Comparison of ENCODE assay signal across 8 mouse cellular contexts in genomic region chr16:90187453-90187852, GRCm38 (mm10). TPM values are rescaled to one million over a fixed set of nuclear protein-coding genes. Genes with fewer than 3 reads are reported as not detected.
A peak's percentile ranks its signal among the peaks of the same experiment; 100 is the strongest.
DNase-seq lines count a peak whose midpoint lies in the region; ATAC-seq and TF ChIP-seq lines count a peak whose summit lies in the region.
"Had no signal": no experiment of that assay in that cellular context is flagged by ENCODE, and none has a peak within 500 bp of the region (broad histone marks: within the 10 kb centered on the region; RNA-seq: fewer than 3 reads in every experiment).

No protein-coding gene starts in this region.

- no peaks in the 10 kb centered on the region for H3K9me3 ChIP-seq in E14TG2a.4 (ENCODE audit: low read length)
- no peaks in the 10 kb centered on the region for H3K9me3 ChIP-seq in embryonic facial prominence, embryonic 14.5 days (ENCODE audit: control insufficient read depth, low read length)
- no peaks in the 10 kb centered on the region for H3K9me3 ChIP-seq in lung, embryonic 16.5 days (ENCODE audit: control insufficient read depth, low read length)
- H3K9me3 ChIP-seq: limb, embryonic 13.5 days had no signal

- H3K4me2 ChIP-seq in embryonic facial prominence, embryonic 14.5 days (ENCODE audit: low read depth, low read length), result no peak overlapping the region
- peak overlapping the region; percentile 22; the same call in 1 of the 2 replicates for H3K4me2 ChIP-seq in lung, embryonic 16.5 days (ENCODE audit: low read depth, low read length)
- H3K4me2 ChIP-seq: limb, embryonic 13.5 days had no signal

- no peak overlapping the region for H3K27ac ChIP-seq in embryonic facial prominence, embryonic 14.5 days (replicated peaks; ENCODE audit: low read depth, low read length)
- H3K27ac ChIP-seq in lung, embryonic 16.5 days (ENCODE audit: low read length), result no peak overlapping the region
- H3K27ac ChIP-seq: limb, embryonic 13.5 days had no signal

- H3K27me3 ChIP-seq in E14TG2a.4 (ENCODE audit: insufficient read depth, low read length), result no peaks in the 10 kb centered on the region
- no peaks in the 10 kb centered on the region for H3K27me3 ChIP-seq in embryonic facial prominence, embryonic 14.5 days (replicated peaks; ENCODE audit: control insufficient read depth, insufficient read depth, low read length)
- no peaks in the 10 kb centered on the region for H3K27me3 ChIP-seq in lung, embryonic 16.5 days (ENCODE audit: control insufficient read depth, insufficient read depth, low read depth, low read length)
- H3K27me3 ChIP-seq: limb, embryonic 13.5 days had no signal

- H3K4me1 ChIP-seq in E14TG2a.4 (replicated peaks; ENCODE audit: low read depth, low read length), result peaks cover 46% of the 10 kb centered on the region
- no peaks in the 10 kb centered on the region for H3K4me1 ChIP-seq in embryonic facial prominence, embryonic 14.5 days (ENCODE audit: control insufficient read depth, insufficient read depth, low read length)
- H3K4me1 ChIP-seq in lung, embryonic 16.5 days (replicated peaks; ENCODE audit: control insufficient read depth, insufficient read depth, low read length), result 0 out of 2 replicates have a peak, but pooled peaks cover 3% of the 10 kb centered on the region

- H3K9ac ChIP-seq in embryonic facial prominence, embryonic 14.5 days (ENCODE audit: low read depth, low read length), result no peak overlapping the region
- no peak overlapping the region for H3K9ac ChIP-seq in lung, embryonic 16.5 days (ENCODE audit: low read length)
- H3K9ac ChIP-seq: limb, embryonic 13.5 days had no signal

- 32% methylated on average over 12 of the region's 13 CpGs for WGBS in embryonic facial prominence, embryonic 14.5 days
- 22% methylated on average over 13 of the region's 13 CpGs for WGBS in lung, embryonic 16.5 days

- peak; percentile 54; the same call in 1 of the 2 replicates for ATAC-seq in embryonic facial prominence, embryonic 14.5 days (ENCODE audit: low read depth)
- peak; percentile 63 for ATAC-seq in lung, embryonic 16.5 days (ENCODE audit: low read depth)

- 0 out of 2 replicates have a peak, but pooled peaks have one; percentile 12 for TF ChIP-seq CTCF in E14TG2a.4 (conservative IDR thresholded peaks at IDR 0.05; ENCODE audit: low read length)

- no peak overlapping the region for H3K4me3 ChIP-seq in E14TG2a.4 (replicated peaks; ENCODE audit: low read length)
- no peak overlapping the region for H3K4me3 ChIP-seq in embryonic facial prominence, embryonic 14.5 days (ENCODE audit: low read depth, low read length)
- no peak overlapping the region for H3K4me3 ChIP-seq in lung, embryonic 16.5 days (ENCODE audit: low read length)
- H3K4me3 ChIP-seq: limb, embryonic 13.5 days had no signal

- DNase-seq in MEL-GATA-1-ER (ENCODE audit: extremely low read depth, low read depth), result peak; percentile 80
- DNase-seq in embryonic facial prominence, embryonic 14.5 days (ENCODE audit: low spot score), result peak; percentile 41
- peak; percentile 44 for DNase-seq in kidney, adult 18-20 months
- DNase-seq in left cerebral cortex, adult 9 months (ENCODE audit: low spot score in 2 of 2), result no peak
- no peak for DNase-seq in spleen, adult 12 weeks (ENCODE audit: low spot score)

- H3K36me3 ChIP-seq in E14TG2a.4 (ENCODE audit: insufficient read depth, low read length), result no peaks in the 10 kb centered on the region
- no peaks in the 10 kb centered on the region for H3K36me3 ChIP-seq in embryonic facial prominence, embryonic 14.5 days (ENCODE audit: control insufficient read depth, insufficient read depth, low read length)
- no peaks in the 10 kb centered on the region for H3K36me3 ChIP-seq in lung, embryonic 16.5 days (ENCODE audit: control insufficient read depth, insufficient read depth, low read length)
- H3K36me3 ChIP-seq: limb, embryonic 13.5 days had no signal

RNA-seq across cellular contexts. Expression of gene Sod1, which starts 33.1 kb away (rescaled TPM):
- polyA plus RNA-seq in embryonic facial prominence, embryonic 14.5 days (2014; fragmentation: Nextera tagmentation; extraction: Ambion mirVana), result 1,098 and 1,130 TPM in 2 replicates
- 1,312 and 1,369 TPM in 2 replicates for polyA plus RNA-seq in lung, embryonic 16.5 days (2015; fragmentation: Nextera tagmentation; extraction: Ambion mirVana)

RNA-seq across cellular contexts. Expression of gene Tiam1, which starts 43.9 kb away (rescaled TPM):
- 31.0 and 34.6 TPM in 2 replicates for polyA plus RNA-seq in embryonic facial prominence, embryonic 14.5 days (2014; fragmentation: Nextera tagmentation; extraction: Ambion mirVana)
- polyA plus RNA-seq in lung, embryonic 16.5 days (2015; fragmentation: Nextera tagmentation; extraction: Ambion mirVana), result 11.1 and 12.8 TPM in 2 replicates

Comparison
In these comparisons a context has a peak if more than half of its experiments do, and no peak if none do; other contexts are left out.
1. DNase-seq: peak in MEL-GATA-1-ER (single experiment), embryonic facial prominence, embryonic 14.5 days (single experiment) and kidney, adult 18-20 months (single experiment); none in left cerebral cortex, adult 9 months (0 of 2) and spleen, adult 12 weeks (single experiment).